Mouse (Mus musculus) liver, postnatal 0 days (tissue): Measurements from ENCODE around the gene Plxna4.

Experiments used
- CTCF ChIP-seq: sonication (generic); IDR thresholded peaks from 2 replicates; pipeline ENCODE4 v1.5.1; 2016; ENCODE audit warnings: antibody characterized with exemption, low read depth
- EP300 ChIP-seq: IDR thresholded peaks from 2 replicates; pipeline ENCODE4 v1.6.1; 2016; ENCODE audit warnings: antibody characterized with exemption, low read depth, mild to moderate bottlenecking

GRCm38 (mm10) chr6:32544021-32544420 lies 44.0 kb downstream of the Plxna4 start:
- TF ChIP-seq CTCF: no peak
- TF ChIP-seq EP300: no peak
